Mouse (Mus musculus) lung, postnatal 0 days (tissue): ENCODE data around the gene Hmcn2. TPM values are rescaled to one million over a fixed set of nuclear protein-coding genes. Genes with fewer than 3 reads are reported as not detected.

Source experiments
- ATAC-seq: fragments of 200-750 bp; cut with Nextera tagmentation; 2 replicates; pipeline ENCODE4 v1.8.0; 2017; ENCODE audit warnings: moderate library complexity
- DNase-seq: peaks from one replicate; pipeline ENCODE4 v3.0.0-alpha.2; 2016; ENCODE audit warnings: low spot score
- H3K27ac ChIP-seq: fragments of 300-500 bp; sonication (generic); 2 replicates; pipeline ENCODE4 v1.5.1; 2014; ENCODE audit warnings: antibody characterized with exemption, mild to moderate bottlenecking, low read length, mixed read lengths
- H3K27me3 ChIP-seq: fragments of 300-500 bp; sonication (generic); replicated peaks from 2 replicates; pipeline ENCODE4 v1.6.1; 2014; ENCODE audit warnings: low read length, mixed read lengths; ENCODE audit not compliant: insufficient read depth
- H3K36me3 ChIP-seq: fragments of 300-500 bp; sonication (generic); 2 replicates; pipeline ENCODE4 v1.6.1; 2014; ENCODE audit warnings: low read length, mixed read lengths; ENCODE audit not compliant: insufficient read depth
- H3K4me1 ChIP-seq: fragments of 300-500 bp; sonication (generic); 2 replicates; pipeline ENCODE4 v1.6.1; 2014; ENCODE audit warnings: antibody characterized with exemption, low read depth, low read length, mixed read lengths; ENCODE audit not compliant: insufficient read depth
- H3K4me2 ChIP-seq: fragments of 300-500 bp; sonication (generic); replicated peaks from 2 replicates; pipeline ENCODE4 v1.6.1; 2014; ENCODE audit warnings: low read depth, mild to moderate bottlenecking, low read length, moderate library complexity, mixed read lengths
- H3K4me3 ChIP-seq: fragments of 300-500 bp; sonication (generic); 2 replicates; pipeline ENCODE4 v1.5.1; 2014; ENCODE audit warnings: low read depth, low read length
- H3K9ac ChIP-seq: fragments of 300-500 bp; sonication (generic); replicated peaks from 2 replicates; pipeline ENCODE4 v1.6.1; 2014; ENCODE audit warnings: low read depth, mild to moderate bottlenecking
- H3K9me3 ChIP-seq: fragments of 300-500 bp; sonication (generic); 2 replicates; pipeline ENCODE4 v1.6.1; 2016; ENCODE audit warnings: low read length, mixed read lengths
- CTCF ChIP-seq: IDR thresholded peaks from 2 replicates; pipeline ENCODE4 v1.5.1; 2016; ENCODE audit warnings: antibody characterized with exemption, mild to moderate bottlenecking
- EP300 ChIP-seq: IDR thresholded peaks from 2 replicates; pipeline ENCODE4 v1.6.1; 2016; ENCODE audit warnings: antibody characterized with exemption, mild to moderate bottlenecking, control low read depth
- WGBS: fragments of 180-500 bp; shearing (Covaris S2); extraction: QIAGEN DNeasy Blood & Tissue Kit; methylation state at CpG from one replicate; pipeline ENCODE4 v1.1.7; 2014; 5-methylcytosine and 5-hydroxymethylcytosine counted together
- polyA plus RNA-seq: library from polyadenylated mRNA; unstranded; fragments of >200 nt; fragmentation: Nextera tagmentation; extraction: Ambion mirVana; gene quantifications from 2 replicates; pipeline ENCODE4 v1.2.1, GENCODE M21; 2015

The Hmcn2 gene
- polyA plus RNA-seq, 1 experiment from 2014 or later: 1.1 TPM

- no peak overlapping the region for H3K4me2 ChIP-seq
- ATAC-seq (no peak), DNase-seq (no peak)
- no peaks in the 10 kb centered on the region for H3K27me3 ChIP-seq
- H3K4me1 ChIP-seq: no peaks in the 10 kb centered on the region
- 91% methylated on average over 6 of the region's 6 CpGs for WGBS
- H3K9me3 ChIP-seq: no peaks in the 10 kb centered on the region
- no peak for TF ChIP-seq EP300
- TF ChIP-seq CTCF: no peak
- no peak overlapping the region for H3K9ac ChIP-seq
- H3K36me3 ChIP-seq: no peaks in the 10 kb centered on the region
- H3K4me3 ChIP-seq: no peak overlapping the region
- no peak overlapping the region for H3K27ac ChIP-seq
Measured at GRCm38 (mm10) chr2:31274993-31275392, 39.2 kb upstream of the Hmcn2 start.

DNA sequence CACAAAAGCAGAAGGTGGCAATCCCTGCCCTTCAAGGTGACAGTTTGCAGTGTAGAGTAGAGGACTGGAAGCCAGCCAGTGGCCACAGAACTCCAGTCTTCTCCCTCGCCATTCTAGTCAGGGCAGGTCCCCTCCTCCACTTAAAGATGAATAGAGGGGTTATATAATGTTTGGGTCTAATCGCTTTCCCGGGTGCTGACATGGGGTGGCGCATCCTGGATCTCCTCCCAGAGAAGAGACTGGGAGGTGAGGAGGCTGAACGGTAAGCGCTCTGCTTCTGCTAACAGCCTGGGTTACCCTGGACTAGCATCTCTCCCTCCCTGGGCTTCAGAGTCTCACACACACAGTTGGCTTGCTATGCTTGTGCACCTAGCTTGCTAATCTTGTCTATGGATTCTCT, 36.4 kb upstream of the Hmcn2 start:
- Histone ChIP-seq H3K36me3 (no peaks in the 10 kb centered on the region), H3K27me3 (no peaks in the 10 kb centered on the region), H3K4me1 (no peaks in the 10 kb centered on the region), H3K27ac (no peak overlapping the region), H3K4me2 (no peak overlapping the region), H3K9ac (no peak overlapping the region), H3K9me3 (no peaks in the 10 kb centered on the region), H3K4me3 (no peak overlapping the region)
- 71% methylated on average over 6 of the region's 6 CpGs for WGBS
- DNase-seq: no peak
- ATAC-seq: no peak
- TF ChIP-seq CTCF (no peak), EP300 (no peak)

DNA sequence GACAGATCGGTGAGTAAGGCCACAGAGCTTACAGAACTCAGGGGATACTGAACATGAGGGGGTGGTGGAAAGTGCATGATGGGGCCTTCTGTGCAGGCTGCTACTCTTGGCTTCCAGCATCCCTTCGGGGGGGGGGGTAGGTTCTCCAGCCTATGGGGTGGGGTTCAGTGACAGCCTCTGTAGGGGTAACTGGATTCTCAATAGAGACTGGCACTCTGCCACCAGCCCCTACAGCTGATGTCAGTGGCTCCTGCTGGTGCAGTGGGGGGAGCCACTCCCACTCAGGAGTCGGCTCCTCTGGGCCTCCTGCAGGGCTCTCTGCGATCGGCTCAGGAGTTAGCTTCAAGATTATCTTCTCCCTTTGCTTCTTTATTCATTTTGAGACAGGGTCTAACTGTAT, 35.7 kb upstream of the Hmcn2 start:
- Histone ChIP-seq H3K27me3 (no peaks in the 10 kb centered on the region), H3K4me1 (no peaks in the 10 kb centered on the region), H3K9ac (no peak overlapping the region), H3K36me3 (no peaks in the 10 kb centered on the region), H3K27ac (no peak overlapping the region), H3K9me3 (no peaks in the 10 kb centered on the region), H3K4me2 (no peak overlapping the region), H3K4me3 (no peak overlapping the region)
- TF ChIP-seq CTCF (no peak), EP300 (no peak)
- ATAC-seq: no peak
- 77% methylated on average over 5 of the region's 5 CpGs for WGBS
- no peak for DNase-seq

- 75% methylated on average over 8 of the region's 8 CpGs for WGBS
- H3K27ac ChIP-seq: no peak overlapping the region
- TF ChIP-seq EP300 (no peak), CTCF (no peak)
Measured at GRCm38 (mm10) chr2:31281138-31281537, 33.1 kb upstream of the Hmcn2 start.

GRCm38 (mm10) chr2:31282266-31282665, 31.9 kb upstream of the Hmcn2 start:
- H3K27ac ChIP-seq: no peak overlapping the region
- no peak overlapping the region for H3K9ac ChIP-seq
- H3K9me3 ChIP-seq: no peaks in the 10 kb centered on the region
- 54% methylated on average over 7 of the region's 7 CpGs for WGBS
- TF ChIP-seq EP300 (no peak), CTCF (peak; percentile 52)
- H3K4me2 ChIP-seq: no peak overlapping the region
- no peak overlapping the region for H3K4me3 ChIP-seq
- H3K27me3 ChIP-seq: no peaks in the 10 kb centered on the region
- no peaks in the 10 kb centered on the region for H3K4me1 ChIP-seq
- DNase-seq: no peak
- ATAC-seq: no peak
- H3K36me3 ChIP-seq: no peaks in the 10 kb centered on the region

More at GRCm38 (mm10) chr2:31281138-31281537, 33.1 kb upstream of the Hmcn2 start:
- H3K27me3 ChIP-seq: no peaks in the 10 kb centered on the region
- H3K4me2 ChIP-seq: no peak overlapping the region
- no peak overlapping the region for H3K9ac ChIP-seq
- no peaks in the 10 kb centered on the region for H3K9me3 ChIP-seq
- no peaks in the 10 kb centered on the region for H3K36me3 ChIP-seq
- no peaks in the 10 kb centered on the region for H3K4me1 ChIP-seq
- DNase-seq: no peak
- no peak overlapping the region for H3K4me3 ChIP-seq
- no peak for ATAC-seq

- Histone ChIP-seq H3K9me3 (no peaks in the 10 kb centered on the region), H3K9ac (no peak overlapping the region), H3K4me3 (no peak overlapping the region), H3K4me2 (no peak overlapping the region), H3K36me3 (no peaks in the 10 kb centered on the region), H3K27ac (no peak overlapping the region), H3K4me1 (no peaks in the 10 kb centered on the region), H3K27me3 (no peaks in the 10 kb centered on the region)
- TF ChIP-seq EP300: no peak
- no peak for TF ChIP-seq CTCF
- ATAC-seq: no peak
- no peak for DNase-seq
- WGBS: 90% methylated on average over 12 of the region's 12 CpGs
Measured at GRCm38 (mm10) chr2:31282880-31283279, 31.3 kb upstream of the Hmcn2 start.

GRCm38 (mm10) chr2:31284531-31284930, 29.7 kb upstream of the Hmcn2 start:
- Histone ChIP-seq H3K9me3 (no peaks in the 10 kb centered on the region), H3K27ac (no peak overlapping the region), H3K36me3 (no peaks in the 10 kb centered on the region), H3K4me2 (no peak overlapping the region), H3K4me3 (no peak overlapping the region), H3K4me1 (no peaks in the 10 kb centered on the region), H3K9ac (no peak overlapping the region), H3K27me3 (no peaks in the 10 kb centered on the region)
- DNase-seq (no peak), ATAC-seq (no peak)
- no peak for TF ChIP-seq EP300
- no peak for TF ChIP-seq CTCF
- 88% methylated on average over 5 of the region's 5 CpGs for WGBS
